Mouse (Mus musculus): ENCODE measurements around the gene Plekha4.

The Plekha4 gene

DNA sequence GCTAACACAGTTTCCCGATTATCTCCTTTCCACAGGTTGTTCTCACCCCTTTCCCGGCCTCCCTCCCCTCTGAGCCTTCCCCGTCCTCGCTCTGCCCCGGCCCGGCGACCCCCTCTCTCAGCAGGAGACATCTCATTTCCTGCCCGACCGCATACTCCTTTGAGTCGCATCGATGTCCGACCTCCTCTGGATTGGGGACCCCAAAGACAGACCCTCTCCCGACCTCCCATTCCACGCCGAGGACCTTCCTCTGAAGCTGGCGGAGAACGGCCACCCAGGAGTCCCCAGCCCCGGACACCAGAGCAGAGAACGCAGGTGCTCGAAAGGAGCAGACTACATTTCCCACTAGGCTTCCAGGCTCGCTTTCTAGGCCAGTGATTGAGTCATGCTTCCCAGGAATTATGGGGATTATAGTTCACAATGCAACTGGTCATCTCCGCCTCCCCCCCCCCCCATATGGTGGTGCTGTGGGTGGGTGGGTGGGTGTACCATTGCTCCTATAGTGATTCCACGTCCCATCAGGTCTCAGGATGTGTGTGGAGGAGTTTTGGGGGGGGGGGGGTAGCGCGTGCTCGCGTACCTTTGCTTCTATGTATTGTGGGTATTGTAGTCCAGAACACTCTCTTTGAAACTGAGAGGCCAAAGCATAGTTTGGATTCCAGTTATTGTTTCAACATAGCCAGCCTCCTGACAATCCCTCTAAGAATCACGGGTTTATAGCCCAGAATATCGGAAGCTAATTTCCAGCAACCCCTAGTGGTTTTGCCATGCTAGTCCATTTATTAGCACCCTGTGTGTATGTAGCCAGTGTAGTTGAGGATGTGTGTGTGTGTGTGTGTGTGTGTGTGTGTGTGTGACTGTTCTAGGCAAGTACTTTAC is 12.3 kb downstream of the Plekha4 start:
- DNase-seq (ENCODE audit: low spot score), result peak; percentile 80

DNA sequence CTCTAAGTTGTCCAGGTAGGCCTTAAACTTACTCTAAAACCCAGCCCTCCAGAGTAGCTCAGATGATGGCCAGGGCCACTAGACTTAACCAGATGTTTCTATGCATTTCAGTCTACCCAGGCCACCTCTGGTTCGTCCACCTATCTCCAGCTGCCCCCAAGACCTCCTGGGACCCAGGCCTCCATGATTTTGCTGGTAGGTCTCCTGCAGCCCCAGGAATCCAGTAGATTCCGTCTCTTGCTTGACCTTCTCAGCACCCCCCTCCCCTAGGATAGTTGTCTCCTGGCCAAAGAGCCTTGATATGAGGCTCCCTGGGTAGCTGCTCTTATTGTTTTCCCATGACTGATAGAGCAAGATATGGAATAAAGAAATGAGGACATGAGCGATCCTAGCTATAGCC is 13.0 kb downstream of the Plekha4 start:
- DNase-seq (ENCODE audit: low spot score), result no peak

DNA sequence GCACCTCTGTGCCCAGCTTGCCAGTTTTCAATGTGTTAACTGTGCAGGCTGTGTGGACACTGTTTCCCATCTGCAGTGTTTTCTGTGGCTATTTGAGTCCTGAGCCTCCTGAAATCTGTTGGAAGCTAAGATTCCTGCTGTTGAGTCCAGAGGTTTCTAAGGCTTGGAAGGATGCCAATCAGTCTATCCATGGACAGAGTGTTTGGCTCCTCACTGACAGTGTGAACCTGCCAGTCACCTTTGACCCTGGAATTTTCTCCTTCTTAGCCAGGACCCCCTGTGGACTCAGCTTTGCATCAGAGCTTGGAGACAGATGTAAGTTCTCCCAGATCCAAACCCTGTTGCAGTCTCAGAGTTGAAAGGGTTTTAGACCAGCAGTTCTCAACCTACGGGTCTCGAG is 14.1 kb downstream of the Plekha4 start:
- no peak for DNase-seq (ENCODE audit: low spot score)

DNA sequence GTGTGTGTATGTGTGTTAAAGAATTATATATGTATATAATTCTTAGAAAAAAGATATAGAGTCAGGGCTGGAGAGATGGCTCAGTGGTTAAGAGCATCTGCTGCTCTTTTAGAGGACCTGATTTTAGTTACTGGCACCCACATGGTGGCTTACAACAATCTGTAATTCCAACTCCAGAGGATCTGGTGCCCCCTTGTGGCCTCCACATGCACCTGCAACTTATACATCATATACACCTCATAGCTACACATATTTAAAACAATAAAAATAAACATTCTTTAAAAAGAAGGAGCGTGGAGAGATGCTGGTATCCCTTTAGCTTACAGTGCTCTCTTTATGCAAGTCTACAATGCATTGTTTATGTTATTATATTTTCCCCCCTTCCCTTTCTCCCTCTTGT is 18.4 kb downstream of the Plekha4 start:
- DNase-seq (ENCODE audit: low spot score), result no peak

DNA sequence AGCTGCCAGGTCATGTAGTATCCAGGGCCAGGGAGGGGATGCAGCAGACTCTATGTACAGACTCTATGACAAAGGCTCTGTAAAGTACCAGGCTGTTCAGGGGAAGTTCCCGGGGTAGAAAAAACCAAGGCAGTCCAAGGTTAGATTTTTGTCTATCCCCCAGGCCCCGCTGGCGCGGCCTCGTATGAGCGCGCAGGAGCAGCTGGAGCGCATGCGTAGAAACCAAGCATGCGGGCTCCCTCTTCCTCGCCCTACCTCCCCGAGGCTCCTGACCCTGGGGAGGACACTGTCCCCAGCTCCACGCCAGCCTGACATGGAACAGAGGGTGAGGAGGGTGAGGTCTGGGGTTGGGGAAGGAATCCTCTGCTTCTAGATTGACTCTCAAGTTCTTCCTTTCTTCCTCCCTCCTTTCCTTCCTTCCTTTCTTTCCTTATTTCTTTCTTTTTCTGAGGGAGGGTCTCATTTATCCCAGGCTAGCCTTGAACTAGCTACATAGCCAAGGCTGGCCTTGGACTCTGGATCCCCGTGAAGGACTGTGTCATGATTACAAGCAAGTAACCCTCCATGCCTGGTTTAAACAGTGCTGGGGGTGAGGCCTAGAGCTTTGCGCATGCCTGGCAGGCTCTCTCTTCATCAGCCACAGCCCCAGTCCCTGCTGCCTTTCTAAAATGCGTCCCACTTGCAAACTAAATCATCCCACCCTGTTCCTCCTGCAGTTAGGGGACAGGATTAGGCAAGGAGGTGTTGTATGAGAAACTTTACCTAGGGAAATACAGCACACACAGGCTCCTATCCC is 23.7 kb downstream of the Plekha4 start:
- no peak for DNase-seq (ENCODE audit: low spot score)

DNA sequence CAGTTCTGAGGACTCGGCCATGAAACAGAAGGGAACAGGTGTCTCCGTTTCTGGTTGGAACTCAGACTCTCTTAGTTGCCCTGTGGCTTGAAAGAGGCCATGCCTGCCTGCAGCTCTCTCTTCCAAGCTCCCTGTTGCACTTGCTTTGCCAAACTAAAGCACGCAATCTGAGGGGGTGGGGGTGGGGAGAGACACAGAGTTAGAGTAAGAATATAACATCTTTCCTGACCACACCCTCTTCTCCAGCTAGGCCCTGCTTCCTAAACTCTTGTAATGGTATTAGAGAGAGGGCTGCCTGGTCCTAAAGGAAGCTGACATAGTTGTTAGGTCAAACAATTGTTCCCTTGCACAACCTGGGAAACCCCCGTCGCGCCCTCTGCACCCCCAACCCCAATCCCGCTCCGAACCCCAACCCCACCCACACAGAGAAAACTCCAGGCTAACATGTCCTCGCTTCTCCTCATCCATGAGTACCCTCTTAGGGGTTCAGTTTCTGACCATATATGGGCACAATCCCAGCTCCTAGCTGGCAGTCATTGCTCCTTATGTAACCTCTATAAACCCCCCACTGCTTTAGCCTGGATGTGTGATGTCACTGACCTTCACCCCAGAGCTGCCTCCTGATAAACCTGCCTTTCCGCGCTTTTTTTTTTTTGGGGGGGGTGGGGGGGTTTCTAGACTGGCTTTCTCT is 24.8 kb downstream of the Plekha4 start:
- no peak for DNase-seq (ENCODE audit: low spot score)

DNA sequence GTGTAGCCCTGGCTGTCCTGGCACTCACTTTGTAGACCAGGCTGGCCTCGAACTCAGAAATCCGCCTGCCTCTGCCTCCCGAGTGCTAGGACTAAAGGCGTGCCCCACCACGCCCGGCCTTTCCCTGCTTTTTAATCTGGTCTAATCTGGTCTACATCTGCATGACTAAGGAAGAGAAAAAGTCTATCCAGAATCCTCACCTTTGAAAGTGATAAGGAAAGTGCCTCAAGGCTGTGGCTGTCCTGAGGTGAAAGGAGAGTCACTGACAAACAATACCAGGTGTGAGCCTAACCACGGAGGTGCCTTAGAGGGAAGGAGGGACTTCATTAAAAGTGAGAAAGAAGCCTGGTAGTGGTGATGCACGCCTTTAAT is 25.4 kb downstream of the Plekha4 start:
- no peak for DNase-seq (ENCODE audit: low spot score)

DNA sequence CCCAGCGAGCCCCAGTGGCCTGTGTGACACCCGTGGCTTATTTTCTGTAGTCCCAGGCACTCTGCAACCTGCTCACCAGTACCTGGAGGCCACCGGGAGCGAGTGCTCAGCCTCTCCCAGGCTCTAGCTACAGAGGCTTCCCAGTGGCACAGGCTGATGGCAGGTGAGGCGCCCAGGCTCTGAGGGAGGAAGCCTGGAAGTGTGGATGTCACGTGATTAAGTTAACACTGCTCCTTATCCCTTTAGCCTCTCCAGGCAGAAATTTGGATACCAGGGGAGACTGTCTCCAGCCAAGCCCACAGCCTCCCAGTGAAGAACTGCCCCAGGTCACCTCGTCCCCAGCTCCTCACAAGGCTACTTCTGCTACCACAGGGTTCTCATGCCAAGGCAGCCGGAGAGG is 27.4 kb downstream of the Plekha4 start:
- no peak for DNase-seq (ENCODE audit: low spot score)

DNA sequence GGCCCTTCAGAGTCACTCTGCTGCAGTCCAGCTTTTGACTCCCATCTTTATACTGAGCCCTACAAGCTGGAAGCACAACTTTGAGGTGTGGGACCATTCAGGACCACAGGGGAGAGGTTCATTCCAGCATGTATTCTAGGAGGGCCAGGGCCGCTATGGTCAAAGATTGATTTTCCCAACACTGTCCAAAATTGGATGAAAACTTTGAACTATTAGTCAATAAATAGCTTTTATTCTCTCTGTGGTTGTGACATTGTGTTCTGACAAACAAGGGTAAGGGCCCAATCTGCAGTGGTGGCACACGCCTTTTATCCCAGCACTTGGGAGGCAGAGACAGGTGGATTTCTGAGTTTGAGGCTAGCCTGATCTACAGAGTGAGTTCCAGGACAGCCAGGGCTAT is 27.9 kb downstream of the Plekha4 start:
- no peak for DNase-seq (ENCODE audit: low spot score)

DNA sequence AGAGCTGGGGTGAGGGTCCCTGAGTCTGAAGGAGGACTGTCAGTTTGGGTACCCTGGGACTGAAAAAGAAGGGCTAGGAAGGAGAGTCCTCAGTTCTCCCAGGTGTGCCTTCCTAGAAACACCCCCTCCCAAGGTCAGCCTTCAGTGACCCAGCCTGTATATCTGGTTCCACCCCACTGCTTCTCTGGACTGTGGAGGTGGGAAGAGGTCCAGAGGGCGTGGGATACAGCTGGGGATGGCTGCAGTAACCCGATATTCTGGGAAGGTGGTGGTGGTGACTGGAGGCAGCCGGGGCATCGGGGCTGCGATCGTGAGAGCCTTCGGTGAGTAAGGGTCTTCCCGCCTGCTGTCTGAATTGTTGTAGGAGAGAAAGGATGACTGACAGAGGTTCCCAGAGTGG is 28.6 kb downstream of the Plekha4 start, which contains the start of gene Hsd17b14:
Hsd17b14 (plus strand) TSS at position 150 of the 400 bp plus-strand sequence.
- DNase-seq (ENCODE audit: low spot score), result peak; percentile 16

DNA sequence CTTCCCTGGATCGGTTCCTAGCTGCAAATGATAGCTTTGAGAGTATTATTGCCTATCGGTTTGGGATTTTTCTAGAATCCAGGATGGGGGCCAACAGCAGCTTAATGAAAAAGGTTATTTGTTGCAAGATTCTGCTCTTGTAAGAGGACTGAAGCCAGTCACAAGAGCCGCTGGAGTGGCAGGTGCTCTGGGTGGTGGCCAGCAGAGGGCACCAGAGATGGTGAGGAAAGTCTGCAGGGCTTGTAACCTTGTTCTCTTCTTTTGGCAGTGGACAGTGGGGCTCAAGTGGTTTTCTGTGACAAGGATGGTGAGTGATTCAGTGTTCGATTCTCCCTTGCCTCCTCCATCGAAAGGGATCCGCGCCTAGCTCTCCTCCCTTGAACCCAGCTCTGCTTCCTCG is 29.7 kb downstream of the Plekha4 start:
- peak; percentile 88 for DNase-seq (ENCODE audit: low spot score)

DNA sequence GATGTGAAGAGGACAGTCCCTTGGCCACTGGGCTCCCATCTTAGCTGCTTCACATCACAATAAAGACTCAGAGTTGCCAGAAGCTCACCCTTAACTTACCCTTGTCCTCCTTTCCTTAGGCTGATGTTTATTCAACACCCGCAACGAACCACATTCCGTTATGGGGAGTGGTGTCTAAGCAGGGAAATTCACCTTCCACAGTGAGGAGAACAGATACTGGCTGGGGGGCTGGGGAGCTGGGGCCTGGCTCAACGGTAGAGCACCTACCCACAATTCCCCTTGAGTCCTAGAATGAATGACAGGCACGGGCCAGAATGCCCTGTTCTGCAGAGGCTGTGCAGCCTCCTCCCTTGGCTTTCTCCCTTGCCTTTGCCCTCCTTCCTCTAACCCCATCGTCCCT is 32.8 kb downstream of the Plekha4 start:
- DNase-seq (ENCODE audit: low spot score), result no peak

DNA sequence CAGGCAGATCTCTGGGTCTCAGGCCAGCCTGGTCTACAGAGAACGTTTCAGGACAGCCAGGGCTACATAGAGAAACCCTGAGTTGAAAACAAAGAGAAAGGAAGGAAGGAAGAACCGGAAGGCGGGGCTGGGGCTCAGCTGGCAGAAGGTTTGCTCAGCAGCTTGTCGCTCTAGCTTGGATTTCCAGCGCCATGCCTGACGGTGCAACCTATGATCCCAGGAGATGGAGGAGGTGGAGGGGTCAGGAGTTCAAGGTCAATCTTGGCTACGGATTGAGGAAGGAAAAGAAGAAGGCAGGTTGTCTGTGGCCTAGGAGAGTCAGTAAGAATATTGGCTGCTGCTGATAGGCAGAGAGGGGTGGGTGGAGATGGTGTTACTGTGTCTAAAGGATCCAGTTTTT is 34.1 kb downstream of the Plekha4 start:
- no peak for DNase-seq (ENCODE audit: low spot score)

DNA sequence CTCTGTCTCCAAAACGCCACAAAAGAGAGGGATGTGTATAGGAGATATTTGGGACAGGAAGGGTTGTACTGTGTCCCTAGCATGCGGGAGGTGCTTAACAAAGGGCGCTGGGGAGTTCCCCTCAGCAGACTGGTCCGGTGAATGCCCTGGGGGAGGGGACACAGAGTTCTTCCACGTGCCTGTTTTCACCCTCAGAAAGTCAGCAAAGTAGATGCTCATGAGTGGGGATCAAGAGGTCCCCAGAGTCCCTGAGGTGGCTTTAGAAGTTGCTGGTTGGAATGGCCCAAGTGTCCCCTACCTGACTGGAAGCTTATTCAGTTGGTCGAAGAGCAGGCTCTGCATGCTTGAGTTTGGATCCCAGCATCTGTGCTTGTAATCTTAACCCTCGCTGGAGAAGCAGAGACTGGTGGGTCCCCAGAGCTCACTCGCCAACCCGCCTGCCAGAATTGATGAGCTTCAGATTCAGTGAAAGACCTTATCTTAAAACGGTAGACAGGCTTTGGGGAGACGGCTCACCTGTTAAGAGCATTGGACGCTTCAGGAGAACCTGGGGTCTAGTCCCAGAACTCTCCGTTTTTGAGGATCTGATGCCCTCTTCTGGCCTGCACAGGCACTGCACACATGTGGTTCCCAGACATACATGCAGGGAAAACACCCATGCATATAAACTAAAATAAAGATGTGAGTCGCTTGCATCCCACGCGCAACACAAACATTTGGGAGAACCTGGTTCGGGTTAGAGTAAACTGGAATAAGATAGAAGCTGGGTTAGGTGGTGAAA is 34.9 kb downstream of the Plekha4 start:
- DNase-seq (ENCODE audit: low spot score), result peak; percentile 86

DNA sequence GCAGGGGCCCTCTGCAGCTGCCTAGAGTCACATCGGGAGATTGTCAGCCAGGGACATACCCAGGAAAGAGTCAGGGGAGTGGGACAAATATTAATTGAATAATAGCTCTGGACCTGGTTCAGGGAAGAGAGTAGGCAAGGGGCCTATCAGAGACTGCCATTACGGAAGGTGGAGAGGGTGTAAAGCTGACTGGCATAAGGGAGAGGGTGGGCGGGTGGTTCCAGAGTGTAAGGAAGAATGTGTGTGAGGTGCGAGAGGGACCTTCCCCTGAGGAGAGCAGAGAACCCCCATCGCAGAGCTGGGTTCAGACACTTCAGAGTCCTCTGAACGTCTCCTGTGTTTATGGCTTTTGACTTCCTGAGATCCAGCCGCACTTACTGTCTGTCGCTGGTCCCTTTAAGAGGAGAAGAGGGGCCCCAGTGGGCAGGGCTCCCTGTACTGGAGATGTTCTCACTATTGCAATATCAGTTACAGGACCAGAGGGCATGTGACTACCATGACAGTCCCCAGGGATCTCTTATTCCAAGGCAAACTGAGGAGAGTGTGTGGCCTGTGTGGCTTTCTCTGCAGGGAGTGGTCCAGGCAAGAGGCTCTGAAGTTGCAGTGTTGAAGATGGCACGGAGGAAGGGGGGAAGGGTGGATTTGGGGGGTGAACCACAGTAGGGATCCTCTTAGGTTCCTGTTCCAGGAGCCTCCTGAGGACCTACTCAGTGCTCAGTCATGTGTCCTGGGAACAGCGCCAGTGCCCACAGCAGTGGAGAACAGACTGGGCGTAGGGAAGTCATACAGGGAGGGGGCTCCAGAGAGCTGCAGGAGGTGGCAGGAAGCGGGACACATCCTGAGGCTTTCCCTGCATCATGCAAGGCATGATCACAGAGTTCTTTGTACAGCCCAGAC is 35.7 kb downstream of the Plekha4 start:
- DNase-seq (ENCODE audit: low spot score), result no peak

DNA sequence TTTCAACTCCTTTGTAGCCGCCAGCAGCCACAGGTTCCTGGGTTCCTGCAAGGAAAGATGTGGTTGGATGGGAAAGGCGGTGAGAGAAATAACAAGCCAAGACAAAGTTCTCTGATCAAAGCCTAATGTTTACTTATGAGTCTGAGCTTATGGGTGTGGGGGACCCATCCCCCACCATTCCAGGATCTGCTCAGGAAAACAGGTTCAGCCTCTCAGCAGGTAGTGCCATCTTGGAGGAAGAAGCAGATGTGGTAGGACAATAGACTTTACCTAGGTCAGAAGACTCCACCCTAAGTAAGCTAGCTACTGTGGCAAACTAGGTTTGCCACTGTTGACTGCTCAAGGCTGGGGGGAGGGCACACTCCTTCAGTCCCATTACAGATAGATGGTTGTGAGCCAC is 38.7 kb downstream of the Plekha4 start:
- no peak for DNase-seq (ENCODE audit: low spot score)

DNA sequence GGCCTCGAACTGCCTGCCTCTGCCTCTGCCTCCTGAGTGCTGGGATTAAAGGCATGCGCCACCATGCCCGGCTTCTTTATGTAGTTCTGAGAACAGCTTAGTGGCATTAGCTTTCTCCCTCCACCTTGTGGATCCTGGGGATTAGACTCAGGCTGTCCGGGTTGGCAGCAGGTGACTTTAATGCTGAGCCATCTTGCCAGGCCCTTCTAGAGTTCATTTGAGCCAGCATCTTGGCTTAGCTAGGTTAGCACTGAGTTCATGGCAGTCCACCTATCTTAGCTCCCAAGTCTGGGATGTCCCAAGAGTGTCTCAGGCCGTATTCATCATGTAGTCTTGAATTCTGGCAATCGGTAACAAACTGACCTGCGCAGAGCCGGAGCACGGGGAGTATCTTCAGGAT is 39.3 kb downstream of the Plekha4 start:
- DNase-seq (ENCODE audit: low spot score), result no peak

DNA sequence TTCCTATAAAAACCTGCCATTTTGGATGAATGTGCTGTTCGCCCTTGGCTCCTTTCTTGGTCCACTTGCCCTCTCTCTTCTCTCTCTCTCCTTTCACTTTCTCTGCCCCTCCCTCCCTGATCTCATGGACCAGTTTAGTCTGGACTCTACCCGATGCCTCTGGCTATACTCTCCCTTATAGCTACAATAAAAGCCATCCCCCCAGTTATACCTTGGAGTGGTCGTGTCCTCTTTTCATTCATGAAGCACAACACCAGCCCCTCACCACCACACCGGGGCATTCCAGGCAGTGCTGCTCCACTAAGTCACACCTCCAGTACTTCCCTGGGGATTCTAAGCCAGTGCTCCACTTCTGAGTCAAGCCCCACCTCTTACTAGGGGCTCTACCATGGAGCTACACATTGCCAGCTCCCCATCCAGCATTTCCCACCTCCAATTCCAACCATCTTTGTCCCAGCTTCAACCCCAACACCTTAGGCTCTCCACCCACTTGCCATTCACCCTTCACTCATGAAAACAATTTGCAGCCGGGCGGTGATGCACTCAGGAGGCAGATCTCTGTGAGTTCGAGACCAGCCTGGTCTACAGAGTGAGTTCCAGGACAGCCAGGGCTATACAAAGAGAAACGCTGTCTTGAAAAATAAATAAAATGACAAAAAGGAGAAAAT is 41.1 kb downstream of the Plekha4 start:
- DNase-seq (ENCODE audit: low spot score), result no peak

DNA sequence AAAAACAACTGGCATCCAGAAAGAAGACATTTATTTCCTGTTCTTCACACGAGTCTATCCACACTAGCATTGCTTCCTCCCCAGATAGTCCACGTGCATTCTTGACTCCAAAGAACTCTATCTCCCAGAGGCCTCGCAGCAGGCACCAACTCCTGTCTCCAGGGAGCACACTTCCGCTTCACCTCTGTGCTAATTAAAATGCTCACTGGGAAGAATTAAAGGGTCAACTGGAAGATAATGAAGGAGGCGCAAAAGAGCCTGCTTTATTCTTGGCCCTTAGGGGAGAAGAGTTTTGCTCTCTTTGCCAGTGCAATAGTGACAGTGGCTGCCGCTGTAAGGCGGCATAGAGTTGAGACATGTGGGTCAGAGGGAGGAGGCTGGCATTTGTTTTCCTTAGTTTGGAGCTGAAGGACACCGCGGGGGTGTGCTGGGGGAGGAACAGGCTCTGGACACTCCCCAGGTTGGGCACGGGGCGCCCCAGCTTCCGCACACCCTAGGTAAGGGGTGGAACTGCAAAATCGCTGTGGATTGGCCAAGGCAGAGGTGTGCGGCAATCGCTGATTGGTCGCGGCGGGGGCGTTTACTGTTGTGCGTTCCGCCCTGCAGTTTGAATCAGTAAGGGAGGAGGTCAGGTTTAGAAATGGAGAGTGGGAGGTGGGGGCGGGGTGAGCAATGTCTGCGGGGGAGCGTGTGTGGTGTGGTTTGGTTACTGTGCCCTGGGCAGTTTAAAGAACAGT is 41.8 kb downstream of the Plekha4 start:
- DNase-seq (ENCODE audit: low spot score), result peak; percentile 95
